Mouse (Mus musculus): ENCODE results near the gene Rufy2.

- peak; percentile 12; the same call in 1 of the 2 replicates for TF ChIP-seq CTCF (IDR thresholded peaks at IDR 0.05; ENCODE audit: control insufficient read depth, insufficient read depth, low read length)
- no peak for TF ChIP-seq POLR2A (IDR thresholded peaks at IDR 0.05; ENCODE audit: borderline replicate concordance, control insufficient read depth, low read depth, low read length)
Measured at GRCm38 (mm10) chr10:62971821-62972220, 8.2 kb upstream of the Rufy2 start.

All from bone marrow, adult 2 months (tissue).